Mouse (Mus musculus) c-Kit-positive CD71-positive TER-119-negative erythroid progenitor cells, embryonic 14.5 days (primary cell): Measurements from ENCODE around the gene Skor1.

Experiments used
- DNase-seq: peaks from one replicate; pipeline ENCODE4 v3.0.0-alpha.2; 2013; ENCODE audit warnings: low read depth

Gene Skor1

GRCm38 (mm10) chr9:63149372-63149766 is 608 bp upstream of the Skor1 start:
- no peak for DNase-seq

- no peak for DNase-seq
Observed at GRCm38 (mm10) chr9:63147786-63148409, 863 bp downstream of the Skor1 start.

- DNase-seq, result no peak
Observed at GRCm38 (mm10) chr9:63147296-63147695, 1.5 kb downstream of the Skor1 start.

- no peak for DNase-seq
Observed at GRCm38 (mm10) chr9:63146856-63147274, 1.9 kb downstream of the Skor1 start.

- no peak for DNase-seq
Observed at GRCm38 (mm10) chr9:63146126-63146855, 2.5 kb downstream of the Skor1 start.

GRCm38 (mm10) chr9:63145249-63146125 is 3.3 kb downstream of the Skor1 start:
- DNase-seq, result no peak

GRCm38 (mm10) chr9:63144502-63145248 is 4.1 kb downstream of the Skor1 start:
- DNase-seq, result no peak

- DNase-seq, result no peak
Observed at GRCm38 (mm10) chr9:63143641-63144501, 4.9 kb downstream of the Skor1 start.

- no peak for DNase-seq
Observed at GRCm38 (mm10) chr9:63143227-63143626, 5.5 kb downstream of the Skor1 start.

GRCm38 (mm10) chr9:63142335-63143036 is 6.3 kb downstream of the Skor1 start:
- DNase-seq, result no peak

- no peak for DNase-seq
Observed at GRCm38 (mm10) chr9:63141641-63142334, 7.0 kb downstream of the Skor1 start.

GRCm38 (mm10) chr9:63140211-63140610 is 8.6 kb downstream of the Skor1 start:
- DNase-seq, result no peak

- DNase-seq, result no peak
Observed at GRCm38 (mm10) chr9:63139661-63140060, 9.1 kb downstream of the Skor1 start.

GRCm38 (mm10) chr9:63138481-63138967 is 10.2 kb downstream of the Skor1 start:
- no peak for DNase-seq

GRCm38 (mm10) chr9:63137615-63137915 is 11.2 kb downstream of the Skor1 start:
- no peak for DNase-seq

- DNase-seq, result no peak
Observed at GRCm38 (mm10) chr9:63136756-63137614, 11.8 kb downstream of the Skor1 start.

- DNase-seq, result no peak
Observed at GRCm38 (mm10) chr9:63136241-63136640, 12.5 kb downstream of the Skor1 start.

- DNase-seq, result no peak
Observed at GRCm38 (mm10) chr9:63135801-63136200, 13.0 kb downstream of the Skor1 start.

- no peak for DNase-seq
Observed at GRCm38 (mm10) chr9:63135356-63135755, 13.4 kb downstream of the Skor1 start.
